Mouse (Mus musculus) right cerebral cortex, postnatal 4 days (tissue): ENCODE results near the gene Fancf.

Experiments
- DNase-seq: peaks from one replicate; pipeline ENCODE4 v3.0.0-alpha.2; 2022

The Fancf gene

GRCm38 (mm10) chr7:51862097-51862492, at the start of gene Fancf:
Gene Fancf (minus strand): TSS chr7:51862267.
- DNase-seq = peak; percentile 98

- no peak for DNase-seq
These were observed 37.0 kb upstream of the Fancf start for GRCm38 (mm10) chr7:51899066-51899465.

GRCm38 (mm10) chr7:51894939-51895338, 32.9 kb upstream of the Fancf start:
- DNase-seq = no peak

GRCm38 (mm10) chr7:51894133-51894801, 32.2 kb upstream of the Fancf start:
- no peak for DNase-seq

- no peak for DNase-seq
These were observed 30.9 kb upstream of the Fancf start for GRCm38 (mm10) chr7:51893008-51893407.

GRCm38 (mm10) chr7:51892224-51892965, 30.3 kb upstream of the Fancf start:
- no peak for DNase-seq

GRCm38 (mm10) chr7:51889601-51890000, 27.5 kb upstream of the Fancf start:
- DNase-seq = no peak

GRCm38 (mm10) chr7:51887678-51888567, 25.9 kb upstream of the Fancf start:
- DNase-seq = no peak

- no peak for DNase-seq
These were observed 23.3 kb upstream of the Fancf start for GRCm38 (mm10) chr7:51885345-51885744.

- DNase-seq = no peak
These were observed 18.1 kb upstream of the Fancf start for GRCm38 (mm10) chr7:51880121-51880520.

- DNase-seq = peak; percentile 48
These were observed 17.2 kb upstream of the Fancf start for GRCm38 (mm10) chr7:51879136-51879723.

- no peak for DNase-seq
These were observed 16.7 kb upstream of the Fancf start for GRCm38 (mm10) chr7:51878730-51879129.

GRCm38 (mm10) chr7:51876316-51876715, 14.2 kb upstream of the Fancf start:
- no peak for DNase-seq

- DNase-seq = no peak
These were observed 10.5 kb upstream of the Fancf start for GRCm38 (mm10) chr7:51872597-51872996.

- no peak for DNase-seq
These were observed 10.0 kb upstream of the Fancf start for GRCm38 (mm10) chr7:51872041-51872440.

GRCm38 (mm10) chr7:51867983-51868382, 5.9 kb upstream of the Fancf start:
- no peak for DNase-seq

- no peak for DNase-seq
These were observed 3.3 kb upstream of the Fancf start for GRCm38 (mm10) chr7:51865336-51865735.

GRCm38 (mm10) chr7:51862842-51863241, 775 bp upstream of the Fancf start:
- no peak for DNase-seq

GRCm38 (mm10) chr7:51861250-51862096, 594 bp downstream of the Fancf start, which contains the start of gene Gas2:
Gene Gas2 (plus strand): TSS chr7:51862015.
- DNase-seq = peak; percentile 91

GRCm38 (mm10) chr7:51851890-51852507, 10.1 kb downstream of the Fancf start:
- DNase-seq = no peak

GRCm38 (mm10) chr7:51850877-51851276, 11.2 kb downstream of the Fancf start:
- no peak for DNase-seq
